In the genomic region with DNA sequence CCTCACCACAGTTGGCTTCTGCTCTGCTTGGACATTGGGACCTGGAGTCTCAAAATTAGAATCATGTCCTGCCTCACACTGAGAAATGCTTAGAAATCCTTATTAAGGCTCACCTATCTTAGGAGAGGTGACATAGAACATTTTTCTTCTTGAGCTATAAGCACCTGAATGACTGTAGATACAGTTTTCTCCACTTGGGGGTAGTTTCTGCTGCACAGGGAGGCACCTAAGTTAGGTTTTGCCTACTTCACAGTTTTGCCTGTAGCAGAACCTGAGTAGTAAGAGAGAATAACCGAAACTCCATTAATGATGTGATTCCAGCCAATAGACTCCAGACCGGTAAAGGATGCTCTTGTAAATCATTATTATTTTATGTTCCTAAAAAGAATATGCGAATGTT, we compare ENCODE assay signal across 29 mouse cellular contexts.
DNase-seq lines count a peak whose midpoint lies in the region; ATAC-seq and TF ChIP-seq lines count a peak whose summit lies in the region.
"Had no signal": no experiment of that assay in that cellular context is flagged by ENCODE, and none has a peak within 500 bp of the region (broad histone marks: within the 10 kb centered on the region; RNA-seq: fewer than 3 reads in every experiment).

No protein-coding gene starts in this region.

- WGBS in hindbrain, postnatal 0 days = 89% methylated on average over 3 of the region's 3 CpGs
- 91% methylated on average over 3 of the region's 3 CpGs for WGBS in hindbrain, embryonic 12.5 days
- WGBS in lung, postnatal 0 days = 90% methylated on average over 3 of the region's 3 CpGs

- H3K27me3 ChIP-seq in hindbrain, postnatal 0 days (ENCODE audit: insufficient read depth, low read length) = no peaks in the 10 kb centered on the region
- H3K27me3 ChIP-seq in hindbrain, embryonic 12.5 days = no peaks in the 10 kb centered on the region
- H3K27me3 ChIP-seq in lung, postnatal 0 days (replicated peaks; ENCODE audit: insufficient read depth, low read length) = no peaks in the 10 kb centered on the region
- H3K27me3 ChIP-seq in Patski = no peaks in the 10 kb centered on the region
- H3K27me3 ChIP-seq: forebrain, embryonic 13.5 days; limb, embryonic 12.5 days; liver, embryonic 15.5 days; lung, embryonic 15.5 days; neural tube, embryonic 13.5 days had no signal

- no peak overlapping the region for H3K4me3 ChIP-seq in hindbrain, postnatal 0 days (ENCODE audit: low read length)
- H3K4me3 ChIP-seq in hindbrain, embryonic 12.5 days = no peak overlapping the region
- no peak overlapping the region for H3K4me3 ChIP-seq in lung, postnatal 0 days (ENCODE audit: low read depth, low read length)
- H3K4me3 ChIP-seq: forebrain, embryonic 13.5 days; limb, embryonic 12.5 days; liver, embryonic 15.5 days; lung, embryonic 15.5 days; neural tube, embryonic 13.5 days had no signal

- peak; percentile 7 for DNase-seq in CD4-positive, CD25-positive, alpha-beta regulatory T cell, adult 2 months (ENCODE audit: low read depth, low spot score)
- peak; percentile 42 for DNase-seq in hindbrain, postnatal 0 days (ENCODE audit: low spot score)
- no peak for DNase-seq in lung, postnatal 0 days (ENCODE audit: low spot score)
- no peak for DNase-seq in lung, postnatal 4 days
- no peak for DNase-seq in Patski (ENCODE audit: low read depth, low spot score)
- DNase-seq: adrenal gland, adult 8-10 months; cerebellum, adult 11 months; cerebellum, adult 9-10 months; cerebellum, postnatal 36 days; gastrocnemius, postnatal 10 days; heart, adult 11 months; heart, postnatal 4 days; kidney, adult 11 months; kidney, postnatal 4 days; layer of hippocampus, adult 9-11 months; thymus, postnatal 25 days had no signal

- CTCF ChIA-PET in Patski (lab: Charles Lee) = interaction anchor here (1.5 kb wide), 1 partner anchor 11 kb away, joined by 4 read pairs; no protein-coding TSS in a partner anchor

- no peak for TF ChIP-seq EP300 in lung, postnatal 0 days (IDR thresholded peaks at IDR 0.05)

- H3K4me2 ChIP-seq in hindbrain, postnatal 0 days (ENCODE audit: low read depth, low read length) = no peak overlapping the region
- H3K4me2 ChIP-seq in hindbrain, embryonic 12.5 days (replicated peaks) = no peak overlapping the region
- H3K4me2 ChIP-seq in lung, postnatal 0 days (replicated peaks; ENCODE audit: low read depth, low read length) = no peak overlapping the region
- H3K4me2 ChIP-seq: forebrain, embryonic 13.5 days; heart, embryonic 11.5 days; hindbrain, embryonic 14.5 days; limb, embryonic 12.5 days; liver, embryonic 15.5 days; lung, embryonic 15.5 days; neural tube, embryonic 13.5 days had no signal

- no peak for ATAC-seq in CD4-positive, CD25-positive, alpha-beta regulatory T cell, adult 4 months
- no peak for ATAC-seq in hindbrain, postnatal 0 days
- no peak for ATAC-seq in hindbrain, embryonic 12.5 days (ENCODE audit: low FRiP score)
- no peak for ATAC-seq in lung, postnatal 0 days
- ATAC-seq in Patski = no peak
- ATAC-seq in megakaryocyte-erythroid progenitor cell, adult 5-6 weeks (replicated peaks; ENCODE audit: low FRiP score, low TSS enrichment, poor library complexity, severe bottlenecking) = no peak
- ATAC-seq: activated CD4-positive, CD25-positive, alpha-beta regulatory T cell, adult 4 months; forebrain, embryonic 13.5 days; inflammation-experienced regulatory T-cells, adult 6 months had no signal

- POLR2A ChIA-PET in Patski (lab: Charles Lee) = interaction anchor here (0.6 kb wide), 1 partner anchor 12 kb away, joined by 3 read pairs; no protein-coding TSS in a partner anchor

- H3K9me3 ChIP-seq in hindbrain, postnatal 0 days (ENCODE audit: low read length) = no peaks in the 10 kb centered on the region
- H3K9me3 ChIP-seq in hindbrain, embryonic 12.5 days (replicated peaks) = no peaks in the 10 kb centered on the region
- H3K9me3 ChIP-seq in lung, postnatal 0 days (ENCODE audit: low read length) = no peaks in the 10 kb centered on the region
- H3K9me3 ChIP-seq: forebrain, embryonic 13.5 days; limb, embryonic 12.5 days; liver, embryonic 15.5 days; lung, embryonic 15.5 days; neural tube, embryonic 13.5 days had no signal

- in situ Hi-C loops in Patski (cut with MboI; ENCODE audit: low pct_unique_long_range_greater_than_20kb) = no loop called here

- peak; percentile 36 for TF ChIP-seq CTCF in hindbrain, postnatal 0 days (IDR thresholded peaks at IDR 0.05; ENCODE audit: low read depth)
- 0 out of 2 replicates have a peak, but pooled peaks have one; percentile 4 for TF ChIP-seq CTCF in lung, postnatal 0 days (IDR thresholded peaks at IDR 0.05)
- TF ChIP-seq CTCF in Patski (IDR thresholded peaks at IDR 0.05) = peak; percentile 17

- no peaks in the 10 kb centered on the region for H3K4me1 ChIP-seq in hindbrain, postnatal 0 days (ENCODE audit: insufficient read depth, low read length)
- H3K4me1 ChIP-seq in hindbrain, embryonic 12.5 days = no peaks in the 10 kb centered on the region
- no peaks in the 10 kb centered on the region for H3K4me1 ChIP-seq in lung, postnatal 0 days (ENCODE audit: insufficient read depth, low read depth, low read length)
- H3K4me1 ChIP-seq: forebrain, embryonic 13.5 days; limb, embryonic 12.5 days; liver, embryonic 15.5 days; lung, embryonic 15.5 days; neural tube, embryonic 13.5 days had no signal

- H3K27ac ChIP-seq in hindbrain, postnatal 0 days = no peak overlapping the region
- H3K27ac ChIP-seq in hindbrain, embryonic 12.5 days = no peak overlapping the region
- no peak overlapping the region for H3K27ac ChIP-seq in lung, postnatal 0 days (ENCODE audit: low read length)
- H3K27ac ChIP-seq: forebrain, embryonic 13.5 days; hindbrain, embryonic 14.5 days; limb, embryonic 12.5 days; liver, embryonic 15.5 days; lung, embryonic 15.5 days; macrophage; neural tube, embryonic 13.5 days had no signal

- H3K36me3 ChIP-seq in hindbrain, postnatal 0 days (ENCODE audit: insufficient read depth, low read length) = no peaks in the 10 kb centered on the region
- no peaks in the 10 kb centered on the region for H3K36me3 ChIP-seq in hindbrain, embryonic 12.5 days
- no peaks in the 10 kb centered on the region for H3K36me3 ChIP-seq in lung, postnatal 0 days (ENCODE audit: insufficient read depth, low read length)
- H3K36me3 ChIP-seq: limb, embryonic 12.5 days; liver, embryonic 15.5 days; lung, embryonic 15.5 days; neural tube, embryonic 13.5 days had no signal

- H3K9ac ChIP-seq in hindbrain, postnatal 0 days (replicated peaks; ENCODE audit: low read length) = no peak overlapping the region
- H3K9ac ChIP-seq in hindbrain, embryonic 12.5 days = no peak overlapping the region
- H3K9ac ChIP-seq in lung, postnatal 0 days (replicated peaks; ENCODE audit: low read depth) = no peak overlapping the region
- H3K9ac ChIP-seq: forebrain, embryonic 13.5 days; hindbrain, embryonic 14.5 days; limb, embryonic 12.5 days; liver, embryonic 15.5 days; lung, embryonic 15.5 days; neural tube, embryonic 13.5 days had no signal

Comparison
In these comparisons a context has a peak if more than half of its experiments do, and no peak if none do; other contexts are left out.
1. DNase-seq: peak in CD4-positive, CD25-positive, alpha-beta regulatory T cell, adult 2 months (single experiment) and hindbrain, postnatal 0 days (single experiment); none in lung, postnatal 0 days (single experiment), lung, postnatal 4 days (0 of 2) and Patski (single experiment).
2. Peak in every context shown above with its lines, with median percentiles within 50 percentile points of each other: CTCF ChIP-seq.